Mouse (Mus musculus) stomach, postnatal 0 days (tissue): ENCODE measurements around the gene Prex1.

Experiments
- CTCF ChIP-seq: IDR thresholded peaks from 2 replicates; pipeline ENCODE4 v1.5.1; 2016; ENCODE audit warnings: antibody characterized with exemption, low read depth, mild to moderate bottlenecking, moderate library complexity
- EP300 ChIP-seq: optimal IDR thresholded peaks from 2 replicates; pipeline ENCODE3; 2016; ENCODE audit warnings: antibody characterized with exemption

GRCm38 (mm10) chr2:166693394-166693793, 20.2 kb downstream of the Prex1 start:
- TF ChIP-seq CTCF (no peak), EP300 (no peak)
